Mouse (Mus musculus): ENCODE measurements around the gene Gabpa.

- TF ChIP-seq CTCF (IDR thresholded peaks at IDR 0.05; ENCODE audit: low read depth) (no peak), EP300 (IDR thresholded peaks at IDR 0.05; ENCODE audit: low read depth) (no peak)
Observed at GRCm38 (mm10) chr16:84881754-84882321, 47.1 kb downstream of the Gabpa start.
